Mouse (Mus musculus) bone marrow, adult 2 months (tissue): Measurements from ENCODE around the gene Hist1h3h.
"Not testable (repeated sequence)": the region's sequence is repeated elsewhere in the genome, so short reads cannot be mapped to it uniquely, and the experiment has no call there.

Source experiments
- CTCF ChIP-seq: fragments of 200-500 bp; IDR thresholded peaks from 2 replicates; pipeline ENCODE4 v1.5.1; 2011; ENCODE audit warnings: low read length, control low read depth; ENCODE audit not compliant: control insufficient read depth, insufficient read depth
- POLR2A ChIP-seq: fragments of 200-500 bp; IDR thresholded peaks from 2 replicates; pipeline ENCODE4 v1.6.1; 2011; ENCODE audit warnings: low read depth, mild to moderate bottlenecking, control low read depth, low read length, borderline replicate concordance; ENCODE audit not compliant: control insufficient read depth

- TF ChIP-seq POLR2A, result peak; percentile 98
- TF ChIP-seq CTCF, result not testable (repeated sequence)
Measured at GRCm38 (mm10) chr13:21734906-21735767, 17.7 kb downstream of the Hist1h3h start, which contains the start of gene Hist1h4j.
